Mouse (Mus musculus) lung, adult 2 months (tissue): ENCODE measurements around the gene Hnrnpa2b1.

ENCODE experiments used
- CTCF ChIP-seq: fragments of 200-500 bp; IDR thresholded peaks from 2 replicates; pipeline ENCODE4 v1.5.1; 2011; ENCODE audit warnings: mild to moderate bottlenecking, low read length, control low read depth; ENCODE audit not compliant: insufficient read depth
- POLR2A ChIP-seq: fragments of 200-500 bp; IDR thresholded peaks from 2 replicates; pipeline ENCODE4 v1.6.1; 2011; ENCODE audit warnings: low read depth, mild to moderate bottlenecking, control low read depth, low read length, borderline replicate concordance; ENCODE audit errors: extremely low read depth

DNA sequence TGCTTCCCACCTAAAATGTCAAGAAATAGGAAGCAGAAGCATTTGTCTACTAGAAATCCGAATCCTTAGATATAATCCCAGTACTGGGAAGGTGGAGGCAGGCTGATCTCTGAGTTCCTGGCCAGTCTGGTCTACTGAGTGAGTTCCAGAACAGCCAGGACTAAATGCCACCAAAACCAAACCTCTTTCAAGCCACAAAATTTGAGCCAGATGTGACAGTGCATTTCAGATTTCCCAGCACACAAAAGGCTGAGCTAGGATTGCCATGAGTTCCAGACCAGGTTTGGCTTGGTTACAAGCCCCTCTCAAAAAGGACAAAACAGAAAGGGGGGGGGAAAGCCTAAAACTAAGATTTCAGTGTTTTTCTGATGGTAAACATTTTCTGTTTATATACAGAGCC is 13.5 kb downstream of the Hnrnpa2b1 start:
- TF ChIP-seq POLR2A = no peak
- TF ChIP-seq CTCF = no peak
